ENCODE assay signal across 9 mouse cellular contexts in the genomic region with DNA sequence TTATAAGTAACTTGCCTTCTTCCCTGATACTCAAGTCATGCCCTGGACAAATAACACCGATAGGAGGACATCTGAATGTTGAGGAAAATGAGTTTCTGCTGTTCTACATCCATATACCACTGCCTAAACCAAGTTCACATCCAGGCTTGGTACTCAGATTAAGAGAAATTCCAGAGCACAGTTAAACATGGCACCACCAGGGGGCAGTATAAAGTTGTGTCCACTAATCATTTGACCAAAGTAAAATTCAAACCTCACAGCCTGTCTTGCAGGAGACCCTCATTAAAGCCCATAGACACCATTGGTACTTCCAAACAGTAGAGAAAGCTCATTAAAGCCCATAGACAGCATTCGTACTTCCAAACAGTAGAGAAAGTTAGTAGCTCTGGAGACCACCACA.
DNase-seq lines count a peak whose midpoint lies in the region; ATAC-seq lines count a peak whose summit lies in the region.
"Had no signal": no experiment of that assay in that cellular context is flagged by ENCODE, and none has a peak within 500 bp of the region (broad histone marks: within the 10 kb centered on the region; RNA-seq: fewer than 3 reads in every experiment).

No protein-coding gene starts in this region.

- 44% methylated on average over 2 of the region's 2 CpGs for WGBS in forebrain, embryonic 12.5 days

- no peak overlapping the region for H3K9ac ChIP-seq in forebrain, embryonic 12.5 days

- 0 out of 2 replicates have a peak, but pooled peaks have one; percentile 27 for ATAC-seq in forebrain, embryonic 12.5 days (ENCODE audit: low FRiP score)
- ATAC-seq in activated CD4-positive, CD25-positive, alpha-beta regulatory T cell, adult 4 months, result no peak

- H3K27ac ChIP-seq in forebrain, embryonic 12.5 days, result no peak overlapping the region

- H3K36me3 ChIP-seq in forebrain, embryonic 12.5 days (replicated peaks), result no peaks in the 10 kb centered on the region

- peak; percentile 11 to 32 for DNase-seq in cerebellum, adult 18-20 months
- no peak for DNase-seq in cerebellum, adult 11-12 months
- peak; percentile 53 for DNase-seq in urinary bladder, postnatal 25 days (ENCODE audit: low spot score)
- DNase-seq in urinary bladder, postnatal 10 days (ENCODE audit: low spot score), result no peak
- DNase-seq in kidney, postnatal 10 days, result peak; percentile 84
- DNase-seq in lung, adult 18-20 months, result peak; percentile 4 to 14

- no peaks in the 10 kb centered on the region for H3K27me3 ChIP-seq in forebrain, embryonic 12.5 days
- H3K27me3 ChIP-seq: megakaryocyte, embryonic 14.5 days had no signal

- no peaks in the 10 kb centered on the region for H3K4me1 ChIP-seq in forebrain, embryonic 12.5 days
- H3K4me1 ChIP-seq: megakaryocyte, embryonic 14.5 days had no signal

- H3K4me3 ChIP-seq in forebrain, embryonic 12.5 days (replicated peaks), result no peak overlapping the region
- H3K4me3 ChIP-seq: megakaryocyte, embryonic 14.5 days had no signal

- H3K9me3 ChIP-seq in forebrain, embryonic 12.5 days, result no peaks in the 10 kb centered on the region
- H3K9me3 ChIP-seq: megakaryocyte, embryonic 14.5 days had no signal

- H3K4me2 ChIP-seq in forebrain, embryonic 12.5 days, result no peak overlapping the region

Comparison
In these comparisons a context has a peak if more than half of its experiments do, and no peak if none do; other contexts are left out.
1. DNase-seq: peak in cerebellum, adult 18-20 months (2 of 2), urinary bladder, postnatal 25 days (single experiment), kidney, postnatal 10 days (single experiment) and lung, adult 18-20 months (2 of 2); none in cerebellum, adult 11-12 months (single experiment) and urinary bladder, postnatal 10 days (single experiment).